Mouse (Mus musculus) gastrocnemius, postnatal 14 days (tissue): Measurements from ENCODE around the gene 5730522E02Rik. TPM values are rescaled to one million over a fixed set of nuclear protein-coding genes. Genes with fewer than 3 reads are reported as not detected.

Source experiments
- DNase-seq: peaks from one replicate; pipeline ENCODE4 v3.0.0; 2021; ENCODE audit warnings: mixed read lengths
- intact Hi-C: fragments of 180-260 bp; cut with DNase I; formaldehyde crosslinking; loops from one replicate; pipeline ENCODE4 v1.15.1; 2025; ENCODE audit warnings: low total_unique reads
- total RNA-seq, 2 experiments: library from RNA; stranded (reverse); gene quantifications; 2 replicates each; pipeline ENCODE4 v1.2.3; 2021

Gene 5730522E02Rik
- total RNA-seq, 2 experiments from 2014 or later = not detected

DNA sequence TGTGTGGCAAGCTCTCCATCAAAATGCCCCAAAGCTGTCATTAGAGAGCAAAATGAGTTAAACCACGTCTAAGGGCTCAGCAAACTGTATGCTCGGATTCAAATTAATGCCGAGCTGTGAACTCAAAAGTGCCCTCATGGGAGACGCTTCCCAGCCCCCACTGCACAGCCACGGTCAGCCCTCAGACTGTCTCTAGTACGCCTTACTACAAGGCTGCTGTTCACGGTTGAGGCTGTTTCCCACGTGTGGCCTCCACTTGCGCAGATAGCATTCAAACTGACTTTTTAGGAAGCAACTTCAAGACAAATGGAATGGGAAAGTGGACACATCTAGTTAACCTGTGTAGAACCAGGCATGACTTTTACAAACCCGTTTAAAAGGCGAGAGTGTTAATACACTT is 79.7 kb downstream of the 5730522E02Rik start:
- intact Hi-C loops = no loop called here
- no peak for DNase-seq

DNA sequence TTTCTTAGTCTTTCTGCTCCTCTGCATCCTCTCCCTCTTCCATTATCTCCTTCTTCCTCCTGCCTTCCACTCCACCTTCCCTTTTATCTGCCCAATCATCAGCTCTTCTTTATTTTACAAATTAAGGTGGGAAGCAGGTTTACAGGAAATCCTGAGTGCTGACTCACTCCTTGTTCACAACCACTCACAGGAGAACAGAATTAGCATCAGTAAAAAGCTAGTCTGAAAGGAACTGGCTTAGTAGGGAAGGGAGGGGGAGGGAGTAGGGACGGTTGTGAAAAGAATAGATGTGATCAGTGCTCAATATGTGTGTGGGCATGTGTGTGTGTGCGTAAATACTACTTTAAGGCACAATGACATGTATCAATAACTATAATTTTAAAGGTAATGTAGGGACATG is 81.5 kb downstream of the 5730522E02Rik start:
- intact Hi-C loops = no loop called here

DNA sequence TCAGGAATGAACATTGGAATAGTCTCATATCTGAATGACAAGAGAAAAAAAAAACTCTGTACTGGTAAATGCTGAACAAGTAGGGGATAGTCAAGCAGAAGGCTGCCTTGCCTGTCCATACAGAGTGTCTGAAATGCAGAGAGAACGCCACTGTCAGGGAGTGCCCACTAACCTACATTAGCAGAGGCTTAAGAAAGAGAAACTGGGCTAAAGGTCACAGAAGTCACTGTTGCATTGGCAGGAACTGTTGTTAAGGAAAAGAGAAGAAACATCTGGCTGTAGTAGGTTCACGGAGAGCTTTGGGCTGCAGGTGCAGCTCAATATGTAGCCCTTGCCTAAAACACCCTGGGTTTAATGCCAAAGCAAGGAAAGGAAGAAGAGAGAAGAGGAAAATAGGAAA is 82.2 kb downstream of the 5730522E02Rik start:
- intact Hi-C loops = no loop called here

More for the DNA sequence above, 81.5 kb downstream of the 5730522E02Rik start:
- no peak for DNase-seq

DNA sequence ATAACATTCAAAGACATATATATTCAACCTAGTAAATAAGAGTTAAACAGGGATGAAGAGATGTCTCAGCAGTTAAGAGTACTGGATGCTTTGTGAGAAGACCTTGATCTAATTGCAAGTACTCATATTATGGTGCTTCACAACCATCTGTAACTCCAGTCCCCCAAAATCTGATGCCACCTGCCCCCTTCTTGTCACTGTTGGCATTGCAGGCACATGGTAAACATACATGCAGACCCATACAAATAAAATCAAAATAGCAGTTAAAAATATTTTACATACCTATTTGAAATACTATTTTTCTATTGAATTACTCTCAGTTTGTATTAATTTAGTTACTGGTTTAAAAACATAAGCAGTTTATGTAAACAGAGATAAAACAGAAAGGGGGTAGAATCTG is 84.6 kb downstream of the 5730522E02Rik start:
- no peak for DNase-seq
- intact Hi-C loops = no loop called here

More for the DNA sequence above, 82.2 kb downstream of the 5730522E02Rik start:
- DNase-seq = no peak

DNA sequence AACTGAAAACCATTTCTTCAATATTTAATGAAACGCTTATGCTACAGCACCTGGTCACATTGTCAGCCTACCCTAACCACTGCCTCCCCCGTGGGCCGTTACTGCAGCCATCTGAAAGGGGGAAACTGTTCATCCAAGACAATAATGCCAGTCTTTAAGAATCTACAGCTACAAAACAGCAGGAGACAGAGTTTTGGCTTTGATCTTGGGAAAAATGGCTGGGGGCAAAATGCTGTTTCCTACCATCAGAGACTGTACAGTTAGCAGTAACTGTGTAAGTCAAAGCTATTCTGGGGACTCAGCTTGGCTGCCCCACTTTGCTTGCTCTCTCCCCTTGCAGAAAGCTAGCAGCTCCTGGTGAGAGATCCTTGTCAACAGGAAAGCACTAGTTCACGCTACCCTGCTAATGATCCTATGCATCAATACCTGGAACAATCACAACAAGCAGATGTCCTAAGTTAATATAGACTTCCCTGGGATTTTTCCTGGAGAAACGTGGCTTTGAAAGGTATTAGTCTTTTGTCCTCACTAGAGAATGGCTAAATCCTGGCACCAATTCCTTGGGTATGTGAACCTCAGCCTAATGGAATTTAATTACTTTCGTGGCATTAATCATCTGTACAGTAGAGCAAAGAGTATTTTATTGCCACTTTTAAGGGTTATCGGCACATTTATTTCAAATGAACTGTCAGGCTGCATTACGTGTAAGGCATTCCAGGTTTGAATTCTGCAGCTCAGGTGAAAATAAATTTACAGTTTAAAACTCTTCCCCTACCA is 89.6 kb downstream of the 5730522E02Rik start:
- no peak for DNase-seq
- intact Hi-C loops = no loop called here

DNA sequence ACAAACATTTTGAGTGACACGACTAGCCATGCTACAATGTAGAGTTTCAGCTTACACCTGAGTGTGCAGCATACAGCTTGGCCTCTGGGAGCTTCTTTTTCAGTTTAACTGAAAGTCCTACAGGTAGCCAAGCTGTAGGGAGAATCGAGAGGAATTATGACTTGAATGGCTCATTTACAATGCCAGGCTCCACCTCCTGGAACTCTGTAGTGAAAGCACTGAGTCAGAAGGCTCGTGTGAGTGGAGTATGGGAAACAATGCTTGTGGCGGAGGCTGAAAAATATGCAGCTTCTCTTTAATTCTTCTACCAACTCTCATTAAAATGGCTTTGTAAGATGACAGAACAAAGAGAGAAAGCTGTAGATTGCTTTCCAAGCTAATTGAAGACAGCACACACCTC is 92.9 kb downstream of the 5730522E02Rik start:
- intact Hi-C loops = no loop called here
- no peak for DNase-seq

DNA sequence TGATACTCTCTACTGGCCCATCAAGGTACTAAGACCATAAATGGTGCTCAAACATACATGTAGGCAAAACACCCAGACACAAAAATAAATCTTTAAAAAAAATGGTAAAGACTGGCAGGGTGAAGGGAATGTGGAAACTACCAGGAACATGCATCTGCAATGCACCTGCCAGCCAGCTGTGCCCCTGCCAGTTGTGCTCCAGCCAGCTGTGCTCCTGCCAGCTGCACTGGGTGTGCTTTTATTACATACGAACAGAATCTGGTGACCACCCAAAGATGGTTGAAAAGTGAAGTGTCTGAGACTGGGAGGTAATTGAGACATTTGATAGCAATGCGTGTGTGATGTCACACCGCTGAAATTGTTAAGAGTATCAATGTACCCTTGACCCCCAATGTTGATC is 98.4 kb downstream of the 5730522E02Rik start:
- no peak for DNase-seq
- intact Hi-C loops = no loop called here

DNA sequence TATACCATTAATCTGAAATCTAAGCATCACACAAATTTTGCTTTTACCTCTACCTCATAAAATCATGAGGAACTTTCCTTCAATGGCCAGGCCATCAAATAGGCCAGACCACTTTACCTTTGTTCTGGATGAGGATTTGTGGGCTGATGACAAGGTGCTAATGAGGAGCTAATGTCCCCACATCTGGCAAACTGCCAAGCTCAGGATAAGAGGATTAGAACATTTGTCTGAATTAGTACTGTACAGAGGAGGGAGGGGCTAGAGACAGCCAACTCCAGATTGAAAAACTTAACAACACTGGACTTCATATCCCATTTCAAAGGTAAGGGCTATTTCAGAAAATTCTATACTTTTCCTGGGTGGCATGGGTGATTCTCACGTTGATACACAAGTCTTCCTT is 101.9 kb downstream of the 5730522E02Rik start:
- no peak for DNase-seq
- intact Hi-C loops = no loop called here

DNA sequence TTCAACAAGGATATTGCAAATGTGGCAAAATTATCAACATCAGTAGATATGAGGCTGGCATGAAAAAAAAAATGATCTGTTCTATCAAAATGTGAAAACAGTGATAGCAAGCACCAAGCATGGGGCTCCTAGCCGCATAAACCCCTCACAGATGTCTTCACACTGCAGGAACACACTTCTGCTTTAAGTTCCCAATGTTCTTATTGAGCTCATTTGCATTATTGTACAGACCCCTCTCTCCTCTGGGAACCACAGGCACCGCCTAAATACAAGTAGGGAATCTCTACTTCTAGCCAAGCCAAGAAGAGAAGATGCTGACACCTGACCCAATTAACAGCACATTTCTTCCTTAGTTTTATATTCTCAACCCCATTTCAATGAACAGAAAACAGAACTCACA is 105.9 kb downstream of the 5730522E02Rik start:
- DNase-seq = no peak
- intact Hi-C loops = no loop called here

DNA sequence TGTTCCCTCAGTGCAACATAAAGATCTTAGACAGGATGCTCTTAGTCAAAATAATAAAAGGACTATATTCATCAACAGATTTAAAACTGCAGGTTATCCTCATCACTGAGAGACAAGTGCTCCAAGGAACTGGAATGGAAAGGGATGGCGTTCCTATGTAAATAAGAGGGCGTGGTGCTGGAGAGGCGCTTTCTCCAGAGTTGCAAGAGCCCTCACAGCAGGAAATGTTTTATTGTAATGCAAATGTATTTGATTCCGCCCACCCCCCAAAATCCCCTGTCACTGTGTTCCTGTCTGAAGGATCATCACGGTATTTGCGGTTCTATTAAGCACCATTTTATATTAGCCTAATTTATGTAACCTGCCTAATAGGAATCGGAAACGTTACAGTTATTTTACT is 106.9 kb downstream of the 5730522E02Rik start:
- intact Hi-C loops = no loop called here
- DNase-seq = no peak

DNA sequence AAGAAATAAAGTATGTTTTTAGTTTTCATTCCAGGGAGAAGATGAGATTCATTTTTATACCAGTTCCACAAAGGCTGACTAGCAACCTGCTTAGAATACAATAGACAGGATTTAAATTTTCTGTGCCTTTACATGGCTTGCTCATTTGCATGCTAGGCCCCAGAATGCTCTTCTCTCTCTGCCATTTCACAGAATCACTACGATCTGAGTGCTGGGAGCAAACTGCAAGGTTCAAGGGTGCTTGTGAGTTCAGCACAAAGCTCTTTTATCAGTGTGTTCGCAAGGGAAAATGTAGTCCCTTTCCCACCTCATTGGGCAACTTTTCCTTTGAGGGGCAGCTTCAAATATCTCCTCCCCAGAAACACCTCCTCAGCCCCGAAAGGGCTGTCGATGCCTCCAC is 107.7 kb downstream of the 5730522E02Rik start:
- intact Hi-C loops = no loop called here
- DNase-seq = no peak

DNA sequence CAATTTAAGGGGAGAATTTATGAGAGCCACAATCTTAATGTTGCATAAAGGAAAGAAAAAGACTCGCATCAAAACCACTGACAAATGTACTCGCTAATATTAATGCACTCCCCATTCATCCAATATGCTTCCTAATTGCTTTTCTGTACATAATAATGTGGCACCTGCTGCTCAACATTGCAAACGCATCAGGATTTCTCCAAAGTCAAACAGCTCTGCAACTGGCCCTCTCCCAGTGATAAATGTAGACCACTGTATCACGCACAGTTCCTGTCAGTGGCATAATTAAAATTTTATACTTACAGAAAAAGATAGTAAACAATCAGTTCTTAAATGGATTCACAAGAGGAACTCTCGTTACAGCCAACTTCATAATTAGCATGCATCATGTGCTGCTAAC is 110.5 kb downstream of the 5730522E02Rik start:
- DNase-seq = no peak
- intact Hi-C loops = no loop called here

DNA sequence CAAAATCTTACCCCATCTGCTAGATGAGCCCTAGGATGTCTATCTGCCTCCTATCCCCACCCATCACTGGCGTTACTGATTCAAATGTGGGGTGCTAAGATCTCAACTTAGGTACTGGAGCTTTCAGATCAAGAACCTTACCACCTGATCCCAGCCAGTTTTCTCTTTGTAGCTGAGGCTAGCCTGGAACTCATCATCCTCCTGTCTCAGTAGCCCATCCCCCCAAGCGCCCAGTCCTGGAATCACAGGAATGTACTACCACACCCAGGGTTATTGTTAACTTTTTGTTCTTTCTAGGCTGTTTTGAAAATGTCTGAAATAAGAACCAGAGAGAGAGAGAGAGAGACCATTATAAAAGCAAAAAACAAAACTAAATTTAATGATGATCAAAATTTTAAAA is 111.6 kb downstream of the 5730522E02Rik start:
- intact Hi-C loops = no loop called here
- no peak for DNase-seq

DNA sequence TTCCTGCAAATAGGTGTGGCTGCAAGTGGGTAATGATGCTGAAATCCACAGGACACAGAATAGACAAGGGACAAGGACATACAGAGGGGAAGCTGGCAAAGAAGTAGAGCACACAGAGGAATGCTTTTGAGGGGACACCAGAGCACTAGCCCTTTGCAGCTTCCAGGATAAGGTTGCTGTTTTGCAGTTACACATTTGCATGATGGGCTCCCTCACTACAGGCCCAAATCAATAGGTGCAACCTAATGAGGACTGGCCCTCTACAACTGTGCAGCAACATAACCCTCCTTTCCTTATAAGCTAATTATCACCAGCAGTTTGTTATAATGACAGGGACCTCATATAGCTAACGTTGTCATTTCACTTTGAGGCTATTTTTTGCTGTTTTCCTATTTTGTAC is 114.5 kb downstream of the 5730522E02Rik start:
- intact Hi-C loops = no loop called here
- no peak for DNase-seq

DNA sequence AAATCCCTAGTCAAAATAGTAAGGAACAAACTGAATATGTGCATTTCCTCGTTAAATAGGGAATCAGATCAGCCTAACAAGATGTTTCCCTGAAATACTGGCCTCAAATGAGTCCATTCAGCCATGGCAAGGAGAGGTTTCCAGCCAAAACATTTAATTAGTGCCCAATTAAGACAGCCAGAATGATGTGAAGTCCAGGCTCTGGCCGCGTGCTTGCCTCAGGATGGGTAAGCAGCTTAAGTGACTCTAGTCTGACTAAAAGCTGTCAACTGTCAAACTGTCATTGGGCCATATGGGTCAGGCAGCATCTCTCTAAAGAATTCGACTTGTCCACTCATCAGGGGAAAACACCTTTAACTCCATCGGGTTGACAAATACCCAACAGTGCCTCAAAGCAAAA is 121.6 kb downstream of the 5730522E02Rik start:
- intact Hi-C loops = no loop called here

DNA sequence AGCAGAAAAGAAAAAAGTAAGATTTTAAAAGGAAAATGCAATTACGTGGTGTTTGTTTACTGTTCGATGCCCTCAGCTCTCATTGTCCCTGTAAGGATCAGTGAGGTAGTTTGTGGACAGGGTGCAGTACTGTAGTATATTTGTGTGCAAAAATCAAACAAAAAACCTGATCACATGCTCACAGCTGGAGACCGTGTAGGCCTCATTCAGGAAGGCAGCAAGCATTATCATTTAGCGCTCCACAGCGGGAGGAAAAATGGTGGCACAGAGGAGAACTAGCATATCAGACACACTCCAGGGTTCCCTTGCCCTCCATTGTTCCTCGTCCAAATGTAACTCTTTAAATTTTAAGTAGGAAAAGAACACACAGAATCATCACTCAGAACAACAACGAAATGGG is 123.9 kb downstream of the 5730522E02Rik start:
- intact Hi-C loops = no loop called here
- no peak for DNase-seq

More for the DNA sequence above, 121.6 kb downstream of the 5730522E02Rik start:
- DNase-seq = no peak

DNA sequence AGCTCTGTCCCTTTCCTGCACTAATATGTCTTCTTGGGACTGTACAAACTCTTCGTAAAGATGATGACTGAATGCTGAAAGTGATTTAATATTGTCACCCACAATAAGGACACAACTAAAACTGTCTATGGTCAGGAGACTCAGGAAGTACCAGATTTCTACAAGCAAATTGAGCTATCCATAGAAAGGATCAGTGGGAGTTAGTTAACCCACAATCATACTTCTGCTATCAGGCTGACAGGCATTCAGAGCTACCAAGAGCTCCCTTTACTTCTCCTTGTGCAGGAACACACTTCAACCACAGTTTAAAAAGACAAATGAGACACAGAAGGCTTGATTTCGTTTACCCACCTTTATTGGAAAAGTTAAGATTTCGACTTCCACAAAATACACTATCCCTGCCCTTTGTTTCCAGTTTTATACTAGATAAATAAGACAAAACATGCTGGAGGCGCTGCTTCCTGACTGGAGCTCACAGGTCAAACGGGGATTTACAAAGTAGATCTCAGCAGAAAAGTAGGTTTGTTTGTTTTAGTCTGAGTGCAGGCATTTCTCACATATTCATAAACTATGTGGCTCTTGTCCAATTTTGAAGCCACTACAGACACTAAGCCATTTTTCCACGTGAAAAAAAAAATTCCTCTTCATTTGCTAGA is 125.1 kb downstream of the 5730522E02Rik start:
- intact Hi-C loops = no loop called here
- DNase-seq = no peak

DNA sequence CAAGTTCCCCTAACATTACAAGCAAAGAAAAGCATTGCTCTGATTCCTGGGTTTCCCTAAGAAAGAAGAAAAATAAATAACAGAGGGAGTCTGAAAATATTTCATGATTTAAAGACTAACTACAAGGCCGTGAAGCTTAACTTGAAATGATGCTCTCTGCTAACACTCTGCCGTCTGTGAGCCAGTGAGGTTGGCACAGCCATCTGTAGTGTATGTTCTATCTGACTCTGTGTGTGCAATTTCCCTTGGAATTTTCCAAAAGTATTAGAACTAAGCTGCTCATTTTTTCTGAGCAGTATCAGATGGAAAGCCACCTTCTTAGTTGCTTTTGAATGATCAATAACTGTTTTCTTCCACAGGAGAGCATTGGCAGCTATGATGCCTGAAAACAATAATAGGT is 134.2 kb downstream of the 5730522E02Rik start:
- no peak for DNase-seq
- intact Hi-C loops = no loop called here

DNA sequence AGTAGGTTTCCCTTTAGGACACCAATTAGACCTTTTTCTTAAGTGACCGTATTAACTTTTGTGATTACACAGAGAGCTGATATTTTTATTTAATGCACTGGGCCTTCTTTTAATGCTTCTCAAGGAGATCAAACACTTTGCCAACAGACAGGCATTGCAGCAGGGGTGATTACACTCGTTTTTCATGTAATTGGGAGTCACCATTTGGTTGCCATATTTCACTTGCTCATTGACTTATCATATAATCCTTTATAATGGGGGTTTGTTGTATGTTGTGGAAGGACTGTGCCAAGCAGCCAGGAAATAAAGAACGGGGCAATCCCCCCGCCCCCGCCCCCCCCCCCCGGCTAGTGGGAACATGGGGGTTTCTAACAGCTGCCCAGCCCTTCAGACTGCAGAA is 135.0 kb downstream of the 5730522E02Rik start:
- intact Hi-C loops = no loop called here
- no peak for DNase-seq

DNA sequence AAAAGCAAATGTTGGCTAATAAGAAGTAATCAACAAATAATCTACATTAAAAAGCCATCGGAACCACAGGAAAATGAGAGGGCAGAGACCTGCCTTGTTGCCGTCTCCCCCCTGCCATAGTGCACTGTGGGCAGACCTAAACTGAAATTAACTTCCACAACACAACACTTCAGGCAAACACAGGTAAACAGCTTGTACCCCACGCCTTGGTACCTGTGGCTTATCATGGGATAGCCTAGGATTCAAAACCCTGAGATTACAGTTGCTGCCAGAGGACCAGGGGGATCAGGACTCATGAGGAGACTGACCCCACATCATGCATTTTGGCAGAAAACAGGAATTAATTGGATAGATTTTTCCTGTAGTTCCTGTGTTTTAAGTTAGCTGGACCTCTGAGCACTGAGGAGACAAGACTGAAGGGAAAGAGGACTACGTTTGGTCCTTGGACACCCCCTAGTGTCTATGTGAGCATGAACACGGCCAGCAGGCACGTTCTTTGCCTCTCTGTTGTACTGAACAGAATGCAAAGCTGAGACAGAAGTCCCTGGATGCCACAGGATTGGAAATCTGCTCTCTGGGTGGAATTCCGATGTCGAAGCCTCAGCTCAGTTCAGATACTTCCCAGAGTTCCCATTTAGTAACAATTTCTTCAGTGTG is 136.8 kb downstream of the 5730522E02Rik start:
- intact Hi-C loops = no loop called here
- peak; percentile 11 for DNase-seq

DNA sequence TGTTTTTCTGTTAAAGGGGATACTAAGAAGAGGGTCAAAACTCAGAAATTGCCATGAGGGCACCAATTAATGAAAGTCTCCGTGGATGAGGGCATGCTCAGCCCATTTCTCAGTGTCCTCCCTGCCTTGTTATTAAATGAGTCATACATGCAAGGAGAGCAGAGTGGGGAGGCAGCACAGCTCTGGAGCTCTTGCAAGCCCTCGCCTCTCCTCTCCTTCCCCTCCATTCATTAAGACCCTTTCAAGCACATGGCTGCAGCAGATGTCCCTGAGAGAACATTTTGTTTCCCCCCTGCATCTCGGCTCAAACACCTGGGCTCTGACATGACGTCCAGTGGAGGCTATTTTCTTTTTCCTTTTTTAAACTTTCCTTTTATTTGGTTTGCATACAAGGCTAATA is 138.5 kb downstream of the 5730522E02Rik start:
- intact Hi-C loops = no loop called here
- DNase-seq = no peak
